Comparison of ENCODE assay signal across 32 mouse cellular contexts in the genomic region with DNA sequence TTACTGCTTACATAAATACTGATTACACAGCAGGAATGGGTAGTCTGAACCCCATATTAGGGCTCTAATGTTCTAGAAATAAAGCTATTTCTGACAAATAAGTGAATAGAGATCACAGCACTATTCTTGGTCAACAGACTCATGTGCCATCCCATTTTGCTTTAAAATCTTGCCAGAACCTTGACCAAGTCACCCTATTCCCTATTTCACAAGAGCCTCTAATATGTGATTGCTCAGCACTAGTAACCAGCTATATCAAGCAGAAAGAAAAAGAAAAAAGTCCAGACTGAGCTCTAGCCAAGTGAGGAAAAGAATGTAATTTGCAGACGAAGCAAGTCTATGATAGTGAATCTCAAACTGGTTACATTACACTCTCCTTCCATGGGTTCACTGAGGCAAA. TPM values are rescaled to one million over a fixed set of nuclear protein-coding genes. Genes with fewer than 3 reads are reported as not detected.
A peak's percentile ranks its signal among the peaks of the same experiment; 100 is the strongest.
DNase-seq lines count a peak whose midpoint lies in the region; ATAC-seq and TF ChIP-seq lines count a peak whose summit lies in the region.
"Had no signal": no experiment of that assay in that cellular context is flagged by ENCODE, and none has a peak within 500 bp of the region (broad histone marks: within the 10 kb centered on the region; RNA-seq: fewer than 3 reads in every experiment).

No protein-coding gene starts in this region.

- H3K9me3 ChIP-seq in lung, postnatal 0 days (ENCODE audit: low read length), result no peaks in the 10 kb centered on the region
- H3K9me3 ChIP-seq: forebrain, embryonic 10.5 days; forebrain, embryonic 13.5 days; G1E; heart, embryonic 10.5 days; heart, embryonic 13.5 days had no signal

- no peak for TF ChIP-seq CTCF in liver, adult 2 months (IDR thresholded peaks at IDR 0.05; ENCODE audit: low read depth, low read length)
- no peak for TF ChIP-seq CTCF in lung, postnatal 0 days (IDR thresholded peaks at IDR 0.05)

- peak; percentile 6 for DNase-seq in adrenal gland, postnatal 10 days
- DNase-seq in adrenal gland, postnatal 4 days (ENCODE audit: low spot score in 2 of 2), result no peak
- DNase-seq in liver, adult 2 months (ENCODE audit: extremely low read depth, low read depth, low spot score), result peak; percentile 59
- DNase-seq in liver (no peak), adipocyte (ENCODE audit: low spot score) (peak; percentile 34)
- peak; percentile 62 for DNase-seq in lung, postnatal 0 days (ENCODE audit: low spot score)
- no peak for DNase-seq in lung, postnatal 10 days
- DNase-seq: adrenal gland, postnatal 25 days; B cell, adult 2 months; cerebellum, adult 18-20 months; cerebellum, adult 9-10 months; cerebellum, postnatal 14 days; gastrocnemius, postnatal 10 days; gastrocnemius, postnatal 36 days; heart, adult 2 months; heart, postnatal 14 days; heart, postnatal 4 days had no signal

- H3K27ac ChIP-seq in liver, adult 2 months (replicated peaks; ENCODE audit: insufficient read depth, low read depth, low read length), result no peak overlapping the region
- H3K27ac ChIP-seq in lung, postnatal 0 days (ENCODE audit: low read length), result no peak overlapping the region
- H3K27ac ChIP-seq: forebrain, embryonic 10.5 days; forebrain, embryonic 13.5 days; heart, adult 2 months; heart, embryonic 10.5 days; heart, embryonic 13.5 days; hindbrain, embryonic 14.5 days; hindbrain, postnatal 0 days had no signal

- no peak overlapping the region for H3K9ac ChIP-seq in liver, adult 2 months (ENCODE audit: low read depth, low read length)
- H3K9ac ChIP-seq in lung, postnatal 0 days (replicated peaks; ENCODE audit: low read depth), result no peak overlapping the region
- H3K9ac ChIP-seq: forebrain, embryonic 13.5 days; heart, embryonic 13.5 days; hindbrain, embryonic 14.5 days had no signal

- no peaks in the 10 kb centered on the region for H3K27me3 ChIP-seq in liver, adult 2 months (ENCODE audit: control insufficient read depth, insufficient read depth, low read length)
- no peaks in the 10 kb centered on the region for H3K27me3 ChIP-seq in lung, postnatal 0 days (replicated peaks; ENCODE audit: insufficient read depth, low read length)
- H3K27me3 ChIP-seq: CH12.LX; forebrain, embryonic 13.5 days; heart, embryonic 13.5 days had no signal

- no peak overlapping the region for H3K4me2 ChIP-seq in lung, postnatal 0 days (replicated peaks; ENCODE audit: low read depth, low read length)
- H3K4me2 ChIP-seq: forebrain, embryonic 13.5 days; heart, embryonic 13.5 days; hindbrain, embryonic 14.5 days had no signal

- no peak for TF ChIP-seq POLR2A in liver, adult 2 months (IDR thresholded peaks at IDR 0.05; ENCODE audit: extremely low read depth, insufficient read depth, low read length)

- WGBS in liver, adult 2 months, result 63% methylated on average over 1 of the region's 1 CpGs
- WGBS in lung, postnatal 0 days, result 43% methylated on average over 1 of the region's 1 CpGs

- no peaks in the 10 kb centered on the region for H3K36me3 ChIP-seq in liver, adult 2 months (ENCODE audit: control insufficient read depth, insufficient read depth, low read length)
- H3K36me3 ChIP-seq in lung, postnatal 0 days (ENCODE audit: insufficient read depth, low read length), result no peaks in the 10 kb centered on the region
- H3K36me3 ChIP-seq: forebrain, embryonic 10.5 days; G1E; heart, embryonic 10.5 days; heart, embryonic 13.5 days had no signal

- peak; percentile 62 for ATAC-seq in lung, postnatal 0 days
- ATAC-seq: forebrain, embryonic 13.5 days; forebrain, embryonic 16.5 days; hindbrain, postnatal 0 days had no signal

- H3K79me2 ChIP-seq in liver, adult 2 months (ENCODE audit: control insufficient read depth, insufficient read depth, low read length), result no peaks in the 10 kb centered on the region

- no peaks in the 10 kb centered on the region for H3K4me1 ChIP-seq in liver, adult 2 months (ENCODE audit: control insufficient read depth, insufficient read depth, low read length)
- H3K4me1 ChIP-seq in lung, postnatal 0 days (ENCODE audit: insufficient read depth, low read depth, low read length), result no peaks in the 10 kb centered on the region
- H3K4me1 ChIP-seq: forebrain, embryonic 10.5 days; forebrain, embryonic 13.5 days; heart, embryonic 10.5 days; heart, embryonic 13.5 days had no signal

- no peak overlapping the region for H3K4me3 ChIP-seq in liver, adult 2 months (ENCODE audit: insufficient read depth, low read depth, low read length)
- H3K4me3 ChIP-seq in lung, postnatal 0 days (ENCODE audit: low read depth, low read length), result no peak overlapping the region
- H3K4me3 ChIP-seq: forebrain, embryonic 10.5 days; forebrain, embryonic 13.5 days; heart, adult 2 months; heart, embryonic 10.5 days; heart, embryonic 13.5 days had no signal

- TF ChIP-seq EP300 in lung, postnatal 0 days (IDR thresholded peaks at IDR 0.05), result no peak

RNA-seq across cellular contexts. Expression of a gene that starts 13.7 kb away (rescaled TPM):
- total RNA-seq in adrenal gland, postnatal 10 days (2021), result 10 to 100 TPM; 12.9 to 13.1 TPM
- total RNA-seq in adrenal gland, postnatal 4 days (2021), result 1 to 10 TPM; 5.0 to 8.8 TPM
- total RNA-seq in liver, adult 2 months (2014; rRNA removed), result 0.09 and 0.13 TPM in 2 replicates
- not detected in 2 replicates for polyA plus RNA-seq in liver, adult 2 months (2012; rRNA removed)
- polyA plus RNA-seq in lung, postnatal 0 days (2015; fragmentation: Nextera tagmentation; extraction: Ambion mirVana), result 6.8 and 7.7 TPM in 2 replicates
- total RNA-seq: CH12.LX had no signal
- polyA plus RNA-seq: G1E had no signal

RNA-seq across cellular contexts. Expression of a gene that starts 40.7 kb away (rescaled TPM):
- 1 to 10 TPM in 1 of 2 experiments, under 1 TPM in 1; 0.67 to 1.7 TPM for total RNA-seq in adrenal gland, postnatal 10 days (2021)
- total RNA-seq in adrenal gland, postnatal 4 days (2021), result under 1 TPM; 0.68 to 0.70 TPM
- not detected in 2 replicates for total RNA-seq in liver, adult 2 months (2014; rRNA removed)
- not detected in 2 replicates for polyA plus RNA-seq in liver, adult 2 months (2012; rRNA removed)
- 0.42 and 0.90 TPM in 2 replicates for polyA plus RNA-seq in lung, postnatal 0 days (2015; fragmentation: Nextera tagmentation; extraction: Ambion mirVana)
- total RNA-seq: CH12.LX; G1E; gastrocnemius, adult 18-20 months; gastrocnemius, postnatal 10 days; gastrocnemius, postnatal 36 days; granulocyte monocyte progenitor cell, adult 5-6 weeks; heart, adult 2 months; heart, postnatal 4 days; hindbrain, postnatal 0 days had no signal
- polyA plus RNA-seq: embryonic facial prominence, embryonic 11.5 days; embryonic facial prominence, embryonic 14.5 days; forebrain, embryonic 10.5 days; forebrain, embryonic 13.5 days; forebrain, embryonic 16.5 days; G1E; heart, adult 2 months; heart, embryonic 10.5 days; heart, embryonic 13.5 days; heart, embryonic 16.5 days; hindbrain, embryonic 11.5 days had no signal

Comparison
In these comparisons a context has a peak if more than half of its experiments do, and no peak if none do; other contexts are left out.
1. DNase-seq: peak in adrenal gland, postnatal 10 days (single experiment), liver, adult 2 months (single experiment), lung, postnatal 0 days (single experiment) and adipocyte (single experiment); none in adrenal gland, postnatal 4 days (0 of 2), liver (single experiment) and lung, postnatal 10 days (single experiment).